Mouse (Mus musculus) liver, adult 10 weeks (tissue): Measurements from ENCODE around the gene AL731706.2. TPM values are rescaled to one million over a fixed set of nuclear protein-coding genes. Genes with fewer than 3 reads are reported as not detected.

Experiments used
- polyA plus RNA-seq: library from polyadenylated mRNA; stranded (reverse); fragments of 350-450 nt; fragmentation: Illumina TruSeq; extraction: RNeasy Lipid Tissue Mini Kit (QIAGEN cat#74804); gene quantifications from one replicate; pipeline ENCODE4 v1.2.3, GENCODE M21; 2014; ENCODE audit warnings: low read depth, low replicate concordance

The AL731706.2 gene
- polyA plus RNA-seq = not detected

GRCm38 (mm10) chr2:136885579-136885978, at the start of gene AL731706.2:
TSS of gene AL731706.2 (minus strand) at chr2:136885679.

GRCm38 (mm10) chr2:136891068-136891950, 5.8 kb upstream of the AL731706.2 start, which contains the start of the genes Slx4ip, AL731706.1 and Mkks:
TSS of gene Slx4ip (plus strand) at chr2:136891218.
TSS of gene AL731706.1 (minus strand) at chr2:136891389.
TSS of gene Mkks (minus strand) at chr2:136891389.

Other genes starting within 250 kb of the AL731706.2 start
- not detected for gene Snap25, start 172.2 kb downstream of the AL731706.2 start, polyA plus RNA-seq
- 4.0 TPM for gene Slx4ip, start 5.5 kb upstream of the AL731706.2 start, polyA plus RNA-seq
- gene AL731706.1, start 5.7 kb upstream of the AL731706.2 start, polyA plus RNA-seq = 24.9 TPM
- 58.1 TPM for gene Mkks, start 5.7 kb upstream of the AL731706.2 start, polyA plus RNA-seq
- gene Jag1, start 231.0 kb upstream of the AL731706.2 start, polyA plus RNA-seq = 2.1 TPM